Mouse (Mus musculus) heart, embryonic 13.5 days (tissue): ENCODE results near the gene Surf1. TPM values are rescaled to one million over a fixed set of nuclear protein-coding genes. Genes with fewer than 3 reads are reported as not detected.

Experiments used
- ATAC-seq: fragments of 200-750 bp; cut with Nextera tagmentation; 2 replicates; pipeline ENCODE4 v1.8.0; 2017; ENCODE audit warnings: moderate TSS enrichment; ENCODE audit not compliant: insufficient number of reproducible peaks, low FRiP score, low TSS enrichment; ENCODE audit errors: extremely low read depth
- H3K27ac ChIP-seq: fragments of 300-500 bp; sonication (generic); replicated peaks from 2 replicates; pipeline ENCODE4 v1.5.1; 2015; ENCODE audit warnings: moderate library complexity, mild to moderate bottlenecking, inconsistent platforms
- H3K27me3 ChIP-seq: fragments of 300-500 bp; sonication (generic); replicated peaks from 2 replicates; pipeline ENCODE4 v1.6.1; 2015; ENCODE audit warnings: mild to moderate bottlenecking, inconsistent platforms
- H3K36me3 ChIP-seq: fragments of 300-500 bp; sonication (generic); 2 replicates; pipeline ENCODE4 v1.6.1; 2015; ENCODE audit warnings: mild to moderate bottlenecking, inconsistent platforms
- H3K4me1 ChIP-seq: fragments of 300-500 bp; sonication (generic); 2 replicates; pipeline ENCODE4 v1.6.1; 2015; ENCODE audit warnings: inconsistent platforms
- H3K4me2 ChIP-seq: fragments of 300-500 bp; sonication (generic); 2 replicates; pipeline ENCODE4 v1.6.1; 2015; ENCODE audit warnings: inconsistent platforms, mild to moderate bottlenecking, moderate library complexity
- H3K4me3 ChIP-seq: fragments of 300-500 bp; sonication (generic); 2 replicates; pipeline ENCODE4 v1.5.1; 2015; ENCODE audit warnings: moderate library complexity, mild to moderate bottlenecking, inconsistent platforms
- H3K9ac ChIP-seq: fragments of 300-500 bp; sonication (generic); 2 replicates; pipeline ENCODE4 v1.6.1; 2015; ENCODE audit warnings: inconsistent platforms, mild to moderate bottlenecking, moderate library complexity
- H3K9me3 ChIP-seq: fragments of 300-500 bp; sonication (generic); 2 replicates; pipeline ENCODE4 v1.6.1; 2016; ENCODE audit warnings: inconsistent platforms
- WGBS: fragments of 180-500 bp; shearing (Covaris S2); methylation state at CpG from one replicate; pipeline ENCODE4 v1.1.7; 2015; ENCODE audit warnings: mixed read lengths; 5-methylcytosine and 5-hydroxymethylcytosine counted together
- polyA plus RNA-seq: library from polyadenylated mRNA; unstranded; fragments of >200 nt; fragmentation: Nextera tagmentation; extraction: Ambion mirVana; gene quantifications from 2 replicates; pipeline ENCODE4 v1.2.1, GENCODE M21; 2015

The Surf1 gene
- polyA plus RNA-seq, 1 experiment from 2014 or later = 43.4 TPM

GRCm38 (mm10) chr2:26920190-26920855, 4.0 kb upstream of the Surf1 start:
- no peak overlapping the region for H3K27ac ChIP-seq
- no peak overlapping the region for H3K9ac ChIP-seq
- WGBS = 88% methylated on average over 6 of the region's 6 CpGs
- no peak overlapping the region for H3K4me2 ChIP-seq
- peaks cover 75% of the 10 kb centered on the region for H3K36me3 ChIP-seq
- no peaks in the 10 kb centered on the region for H3K27me3 ChIP-seq
- H3K9me3 ChIP-seq = no peaks in the 10 kb centered on the region
- H3K4me3 ChIP-seq = no peak overlapping the region
- peaks cover 34% of the 10 kb centered on the region for H3K4me1 ChIP-seq
- no peak for ATAC-seq

DNA sequence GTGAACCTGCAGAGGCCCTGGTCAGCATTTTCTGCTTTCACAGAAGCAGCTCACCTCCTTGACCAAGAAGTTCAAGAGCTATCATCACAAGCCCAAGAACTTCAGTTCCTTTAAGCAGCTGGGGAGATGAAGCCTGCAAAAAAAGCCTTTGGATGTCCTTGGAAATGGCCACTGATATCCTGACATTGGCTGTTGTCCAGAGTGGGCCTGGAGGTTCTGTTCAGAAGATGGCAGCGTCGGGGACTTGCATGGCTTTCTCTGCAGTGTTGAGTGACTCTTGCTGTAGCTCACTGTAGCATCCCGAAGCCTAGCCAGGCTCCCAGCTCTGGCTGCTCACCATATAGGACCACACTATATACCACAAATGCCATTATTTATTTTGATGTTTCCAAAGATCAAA, 3.4 kb upstream of the Surf1 start:
- Histone ChIP-seq H3K4me1 (peaks cover 40% of the 10 kb centered on the region), H3K4me3 (no peak overlapping the region), H3K9ac (no peak overlapping the region), H3K27ac (no peak overlapping the region), H3K4me2 (no peak overlapping the region), H3K27me3 (no peaks in the 10 kb centered on the region), H3K36me3 (peaks cover 68% of the 10 kb centered on the region), H3K9me3 (no peaks in the 10 kb centered on the region)
- WGBS = 80% methylated on average over 3 of the region's 3 CpGs
- ATAC-seq = no peak

GRCm38 (mm10) chr2:26916738-26917137, 408 bp upstream of the Surf1 start:
- ATAC-seq = no peak

GRCm38 (mm10) chr2:26914148-26914941, 2.0 kb downstream of the Surf1 start:
- Histone ChIP-seq H3K4me3 (no peak overlapping the region), H3K4me1 (peaks cover 57% of the 10 kb centered on the region), H3K36me3 (peaks cover 50% of the 10 kb centered on the region), H3K27ac (no peak overlapping the region), H3K4me2 (no peak overlapping the region), H3K9me3 (no peaks in the 10 kb centered on the region), H3K9ac (no peak overlapping the region), H3K27me3 (no peaks in the 10 kb centered on the region)
- ATAC-seq = no peak
- WGBS = 61% methylated on average over 8 of the region's 8 CpGs

More at GRCm38 (mm10) chr2:26916738-26917137, 408 bp upstream of the Surf1 start:
- peak overlapping the region; percentile 82 for H3K27ac ChIP-seq
- H3K27me3 ChIP-seq = no peaks in the 10 kb centered on the region
- peak overlapping the region; percentile 87 for H3K4me3 ChIP-seq
- H3K4me2 ChIP-seq = peak overlapping the region; percentile 100
- no peaks in the 10 kb centered on the region for H3K9me3 ChIP-seq
- whole genome bisulfite sequencing = 2% methylated on average over 13 of the region's 13 CpGs
- peaks cover 68% of the 10 kb centered on the region for H3K36me3 ChIP-seq
- H3K9ac ChIP-seq = peak overlapping the region; percentile 92
- peaks cover 50% of the 10 kb centered on the region for H3K4me1 ChIP-seq

DNA sequence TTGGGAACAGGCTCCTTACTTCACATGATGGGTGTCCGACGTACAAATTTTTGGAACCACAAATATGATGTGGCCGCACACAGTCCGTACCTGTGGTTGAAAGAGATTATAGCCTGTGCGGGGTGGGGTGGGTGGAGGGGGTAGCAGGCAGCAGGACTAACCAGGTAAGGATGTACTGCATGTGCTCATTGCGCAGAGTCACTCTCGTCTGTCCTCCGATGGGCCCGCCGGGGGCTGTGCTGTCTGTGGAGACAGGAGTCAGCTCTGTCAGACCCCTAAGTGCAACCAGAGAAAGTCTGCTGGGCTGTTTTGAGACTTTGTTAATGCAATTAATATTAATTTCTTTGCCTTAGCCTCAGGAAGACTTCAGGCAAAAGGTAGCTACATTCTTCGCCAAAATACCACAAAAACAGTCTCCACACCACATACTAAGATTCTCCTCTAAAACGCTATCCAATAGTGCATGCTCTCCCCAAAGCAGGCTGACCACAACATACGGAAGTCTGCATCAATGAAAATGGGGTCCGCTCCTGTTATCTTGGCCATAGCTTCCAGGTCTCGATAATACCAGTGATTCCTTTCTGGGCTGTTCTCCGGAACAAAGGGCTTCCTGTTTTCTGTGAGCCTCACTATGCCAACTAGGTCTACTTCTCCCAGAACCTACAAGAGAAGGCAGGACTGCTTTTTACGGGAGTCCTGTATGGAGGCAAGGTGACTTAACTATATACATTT, 2.7 kb downstream of the Surf1 start:
- Histone ChIP-seq H3K4me2 (no peak overlapping the region), H3K4me3 (peak overlapping the region; percentile 3; the same call in 1 of the 2 replicates), H3K4me1 (peaks cover 64% of the 10 kb centered on the region), H3K9me3 (no peaks in the 10 kb centered on the region), H3K36me3 (peaks cover 42% of the 10 kb centered on the region), H3K27ac (no peak overlapping the region), H3K9ac (no peak overlapping the region), H3K27me3 (no peaks in the 10 kb centered on the region)
- no peak for ATAC-seq
- 73% methylated on average over 17 of the region's 17 CpGs for WGBS

- Histone ChIP-seq H3K4me1 (peaks cover 63% of the 10 kb centered on the region), H3K4me2 (peak overlapping the region; percentile 86), H3K9ac (peak overlapping the region; percentile 100), H3K27ac (no peak overlapping the region), H3K27me3 (no peaks in the 10 kb centered on the region), H3K4me3 (peak overlapping the region; percentile 96), H3K9me3 (no peaks in the 10 kb centered on the region), H3K36me3 (peaks cover 47% of the 10 kb centered on the region)
- no peak for ATAC-seq
- whole genome bisulfite sequencing = 67% methylated on average over 5 of the region's 5 CpGs
Measured at GRCm38 (mm10) chr2:26912253-26912770, 4.0 kb downstream of the Surf1 start.

DNA sequence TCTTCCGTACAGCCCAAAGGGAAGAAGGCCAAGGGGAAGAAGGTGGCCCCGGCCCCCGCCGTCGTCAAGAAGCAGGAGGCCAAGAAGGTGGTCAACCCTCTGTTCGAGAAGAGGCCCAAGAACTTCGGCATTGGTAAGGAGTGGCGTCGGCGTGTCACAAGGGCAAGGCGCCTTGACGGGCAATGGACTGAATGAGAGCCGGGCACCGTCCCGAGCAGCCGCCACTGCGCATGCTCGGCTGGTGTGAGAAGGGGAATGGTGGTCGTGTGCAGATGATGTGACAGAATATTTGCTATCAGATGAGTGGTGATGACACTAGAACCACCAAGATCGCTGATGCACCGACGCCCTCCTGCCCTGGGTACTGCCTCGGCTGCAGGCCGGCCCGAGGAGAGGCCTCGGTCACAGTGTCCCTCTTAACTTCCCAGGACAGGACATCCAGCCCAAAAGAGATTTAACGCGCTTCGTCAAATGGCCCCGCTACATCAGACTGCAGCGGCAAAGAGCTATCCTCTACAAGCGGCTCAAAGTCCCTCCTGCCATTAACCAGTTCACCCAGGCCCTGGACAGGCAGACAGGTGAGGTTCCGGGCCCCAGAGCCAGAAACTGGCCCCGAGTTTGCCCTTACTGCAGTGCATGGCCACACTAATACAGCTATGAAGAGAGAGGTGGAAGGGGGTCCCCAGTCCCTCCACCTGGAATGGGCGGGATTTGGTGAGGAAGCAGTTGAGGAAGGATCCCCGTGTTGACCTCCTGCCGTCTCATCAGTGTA, 5.2 kb downstream of the Surf1 start:
- Histone ChIP-seq H3K4me1 (peaks cover 56% of the 10 kb centered on the region), H3K27me3 (no peaks in the 10 kb centered on the region), H3K4me2 (peak overlapping the region; percentile 86), H3K27ac (peak overlapping the region; percentile 94), H3K36me3 (peaks cover 58% of the 10 kb centered on the region), H3K4me3 (peak overlapping the region; percentile 96), H3K9ac (peak overlapping the region; percentile 100), H3K9me3 (no peaks in the 10 kb centered on the region)
- under 1% methylated on average over 37 of the region's 37 CpGs for WGBS
- ATAC-seq = peak; percentile 35; the same call in 1 of the 2 replicates

GRCm38 (mm10) chr2:26910124-26910993, 6.0 kb downstream of the Surf1 start, which contains the start of the genes Med22 and Rpl7a:
TSS of gene Med22 (minus strand) at chr2:26910677.
TSS of gene Rpl7a (plus strand) at chr2:26910764.
- WGBS = under 1% methylated on average over 74 of the region's 74 CpGs
- peak within 1 kb of the TSS; percentile 96 for H3K4me3 ChIP-seq
- peak within 1 kb of the TSS; percentile 100 for H3K9ac ChIP-seq
- H3K4me2 ChIP-seq = peak within 1 kb of the TSS; percentile 90
- H3K27me3 ChIP-seq = no peaks in the 10 kb centered on the region
- peaks cover 67% of the 10 kb centered on the region for H3K36me3 ChIP-seq
- H3K27ac ChIP-seq = peak within 1 kb of the TSS; percentile 94
- no peaks in the 10 kb centered on the region for H3K9me3 ChIP-seq
- peaks cover 51% of the 10 kb centered on the region for H3K4me1 ChIP-seq
- peak; percentile 95 for ATAC-seq

- peak overlapping the region; percentile 96 for H3K4me3 ChIP-seq
- H3K27me3 ChIP-seq = no peaks in the 10 kb centered on the region
- H3K9ac ChIP-seq = peak overlapping the region; percentile 94
- no peaks in the 10 kb centered on the region for H3K9me3 ChIP-seq
- peak overlapping the region; percentile 90 for H3K4me2 ChIP-seq
- ATAC-seq = no peak
- peak overlapping the region; percentile 94 for H3K27ac ChIP-seq
- H3K36me3 ChIP-seq = peaks cover 73% of the 10 kb centered on the region
- peaks cover 42% of the 10 kb centered on the region for H3K4me1 ChIP-seq
Measured at GRCm38 (mm10) chr2:26909387-26909784, 6.9 kb downstream of the Surf1 start.
